Mouse (Mus musculus): ENCODE results near the gene Hmga2. TPM values are rescaled to one million over a fixed set of nuclear protein-coding genes. Genes with fewer than 3 reads are reported as not detected.

Hmga2 gene
- total and polyA plus RNA-seq, 3 experiments = 0.33 to 0.60 TPM; not detected in 1

DNA sequence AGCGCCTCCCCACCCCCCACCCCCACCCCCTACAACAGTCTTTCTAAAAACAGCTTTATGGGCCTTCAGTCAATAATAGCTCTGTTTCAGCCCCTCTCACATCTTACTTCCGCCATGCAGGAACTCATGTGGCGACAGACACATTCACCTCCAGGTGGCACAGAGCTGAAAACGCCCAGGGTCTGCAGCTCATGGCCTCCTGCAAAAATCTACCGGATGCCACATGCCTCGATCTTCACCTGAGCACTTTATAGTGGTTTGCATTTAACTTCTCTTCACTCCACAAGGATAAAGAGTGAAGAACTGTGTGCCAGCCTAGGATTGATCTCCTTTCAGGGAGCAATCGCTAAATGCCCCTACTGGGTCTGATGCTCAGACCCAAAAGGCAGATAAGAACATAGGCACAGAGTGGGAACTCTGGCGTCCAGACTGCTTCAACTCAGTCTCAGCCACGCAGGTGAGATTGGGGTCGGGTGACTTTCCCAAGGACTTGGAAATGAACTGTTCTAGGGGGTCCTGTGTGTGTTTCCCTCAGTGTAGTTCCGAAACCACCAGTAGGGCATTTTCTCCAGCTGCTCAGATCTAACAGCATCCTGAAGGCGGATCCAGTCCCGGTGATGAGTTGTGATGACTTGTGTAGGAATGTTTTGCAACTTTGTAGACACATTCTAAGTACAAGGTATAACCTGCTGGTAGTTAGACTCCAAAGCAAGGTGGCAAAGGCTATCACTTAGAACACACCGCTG, 84.1 kb downstream of the Hmga2 start:
- H3K4me3 ChIP-seq (ENCODE audit: low read depth, low read length) = no peak overlapping the region
- TF ChIP-seq POLR2AphosphoS5 (IDR thresholded peaks at IDR 0.05; ENCODE audit: insufficient replicate concordance, low read depth, low read length) (no peak), TAL1 (conservative IDR thresholded peaks at IDR 0.05; ENCODE audit: low read depth, low read length) (no peak), GATA2 (IDR thresholded peaks at IDR 0.05; ENCODE audit: borderline replicate concordance, low read depth, low read length) (no peak), GATA1 (IDR thresholded peaks at IDR 0.05; ENCODE audit: borderline replicate concordance, low read length) (no peak), CTCF (IDR thresholded peaks at IDR 0.05; ENCODE audit: low read depth, low read length) (no peak)
- DNase-seq (ENCODE audit: low spot score) = no peak

GRCm38 (mm10) chr10:120390912-120391835, 85.1 kb downstream of the Hmga2 start:
- Histone ChIP-seq H3K9me3 (replicated peaks) (peaks cover 51% of the 10 kb centered on the region), H3K36me3 (replicated peaks) (no peaks in the 10 kb centered on the region), H3K4me3 (ENCODE audit: low read depth, low read length) (no peak overlapping the region), H3K27me3 (ENCODE audit: insufficient read depth, low read length) (no peaks in the 10 kb centered on the region), H3K4me1 (ENCODE audit: insufficient read depth, low read depth, low read length) (no peaks in the 10 kb centered on the region)
- DNase-seq (ENCODE audit: low spot score) (no peak), ATAC-seq (ENCODE audit: extremely low read depth, insufficient number of reproducible peaks, low FRiP score, poor library complexity, severe bottlenecking) (no peak)
- no peak for TF ChIP-seq GATA2 (IDR thresholded peaks at IDR 0.05; ENCODE audit: borderline replicate concordance, low read depth, low read length)
- no peak for TF ChIP-seq TAL1 (conservative IDR thresholded peaks at IDR 0.05; ENCODE audit: low read depth, low read length)
- TF ChIP-seq GATA1 (IDR thresholded peaks at IDR 0.05; ENCODE audit: borderline replicate concordance, low read length) = no peak
- TF ChIP-seq CTCF (IDR thresholded peaks at IDR 0.05; ENCODE audit: low read depth, low read length) = no peak
- no peak for TF ChIP-seq POLR2AphosphoS5 (IDR thresholded peaks at IDR 0.05; ENCODE audit: insufficient replicate concordance, low read depth, low read length)

More for the DNA sequence above, 84.1 kb downstream of the Hmga2 start:
- H3K9me3 ChIP-seq (replicated peaks) = peaks cover 45% of the 10 kb centered on the region
- ATAC-seq (ENCODE audit: extremely low read depth, insufficient number of reproducible peaks, low FRiP score, poor library complexity, severe bottlenecking) = no peak
- no peaks in the 10 kb centered on the region for H3K4me1 ChIP-seq (ENCODE audit: insufficient read depth, low read depth, low read length)
- H3K36me3 ChIP-seq (replicated peaks) = no peaks in the 10 kb centered on the region
- H3K27me3 ChIP-seq (ENCODE audit: insufficient read depth, low read length) = no peaks in the 10 kb centered on the region

- H3K4me1 ChIP-seq (ENCODE audit: insufficient read depth, low read depth, low read length) = no peaks in the 10 kb centered on the region
- H3K27me3 ChIP-seq (ENCODE audit: insufficient read depth, low read length) = no peaks in the 10 kb centered on the region
- no peak for DNase-seq (ENCODE audit: low spot score)
- H3K36me3 ChIP-seq (replicated peaks) = no peaks in the 10 kb centered on the region
- H3K4me3 ChIP-seq (ENCODE audit: low read depth, low read length) = no peak overlapping the region
- no peak for ATAC-seq (ENCODE audit: extremely low read depth, insufficient number of reproducible peaks, low FRiP score, poor library complexity, severe bottlenecking)
- peaks cover 61% of the 10 kb centered on the region for H3K9me3 ChIP-seq (replicated peaks)
- no peak for TF ChIP-seq POLR2AphosphoS5 (IDR thresholded peaks at IDR 0.05; ENCODE audit: insufficient replicate concordance, low read depth, low read length)
- no peak for TF ChIP-seq TAL1 (conservative IDR thresholded peaks at IDR 0.05; ENCODE audit: low read depth, low read length)
- TF ChIP-seq GATA2 (IDR thresholded peaks at IDR 0.05; ENCODE audit: borderline replicate concordance, low read depth, low read length) = no peak
- no peak for TF ChIP-seq GATA1 (IDR thresholded peaks at IDR 0.05; ENCODE audit: borderline replicate concordance, low read length)
- no peak for TF ChIP-seq CTCF (IDR thresholded peaks at IDR 0.05; ENCODE audit: low read depth, low read length)
Observed at GRCm38 (mm10) chr10:120389707-120390106, 86.6 kb downstream of the Hmga2 start.

GRCm38 (mm10) chr10:120388966-120389365, 87.3 kb downstream of the Hmga2 start:
- H3K4me1 ChIP-seq (ENCODE audit: insufficient read depth, low read depth, low read length) = no peaks in the 10 kb centered on the region
- no peaks in the 10 kb centered on the region for H3K27me3 ChIP-seq (ENCODE audit: insufficient read depth, low read length)
- peaks cover 62% of the 10 kb centered on the region for H3K9me3 ChIP-seq (replicated peaks)
- DNase-seq (ENCODE audit: low spot score) (no peak), ATAC-seq (ENCODE audit: extremely low read depth, insufficient number of reproducible peaks, low FRiP score, poor library complexity, severe bottlenecking) (no peak)
- H3K4me3 ChIP-seq (ENCODE audit: low read depth, low read length) = no peak overlapping the region
- no peak for TF ChIP-seq CTCF (IDR thresholded peaks at IDR 0.05; ENCODE audit: low read depth, low read length)
- TF ChIP-seq POLR2AphosphoS5 (IDR thresholded peaks at IDR 0.05; ENCODE audit: insufficient replicate concordance, low read depth, low read length) = no peak
- no peak for TF ChIP-seq GATA2 (IDR thresholded peaks at IDR 0.05; ENCODE audit: borderline replicate concordance, low read depth, low read length)
- TF ChIP-seq TAL1 (conservative IDR thresholded peaks at IDR 0.05; ENCODE audit: low read depth, low read length) = no peak
- H3K36me3 ChIP-seq (replicated peaks) = no peaks in the 10 kb centered on the region

DNA sequence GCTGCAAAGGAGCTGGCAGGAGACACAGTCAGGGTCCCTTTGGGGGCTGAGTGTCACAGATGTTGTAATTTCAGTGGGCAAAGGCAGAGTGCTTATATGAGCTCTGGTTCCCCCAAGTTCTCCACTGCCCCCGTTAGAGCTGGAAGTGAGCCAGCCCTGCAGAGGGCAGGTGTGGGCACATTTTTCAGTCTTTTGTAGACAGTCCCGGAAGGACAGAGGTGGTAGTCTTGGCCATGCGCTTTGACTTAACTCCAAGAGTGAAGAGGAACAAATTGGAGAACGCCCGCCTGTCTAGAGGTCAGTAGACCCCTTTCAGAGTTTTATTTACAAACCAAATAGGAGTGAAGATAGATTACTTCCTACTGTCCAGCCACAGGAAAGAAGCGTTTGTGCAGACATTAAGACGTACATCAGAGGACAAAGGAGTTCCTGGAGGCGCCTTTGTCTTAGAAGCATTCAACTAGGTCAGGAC, 87.8 kb downstream of the Hmga2 start:
- Histone ChIP-seq H3K4me1 (ENCODE audit: insufficient read depth, low read depth, low read length) (no peaks in the 10 kb centered on the region), H3K9me3 (replicated peaks) (peaks cover 64% of the 10 kb centered on the region), H3K27me3 (ENCODE audit: insufficient read depth, low read length) (no peaks in the 10 kb centered on the region), H3K36me3 (replicated peaks) (no peaks in the 10 kb centered on the region), H3K4me3 (ENCODE audit: low read depth, low read length) (no peak overlapping the region)
- DNase-seq (ENCODE audit: low spot score) (no peak), ATAC-seq (ENCODE audit: extremely low read depth, insufficient number of reproducible peaks, low FRiP score, poor library complexity, severe bottlenecking) (no peak)
- no peak for TF ChIP-seq GATA1 (IDR thresholded peaks at IDR 0.05; ENCODE audit: borderline replicate concordance, low read length)
- TF ChIP-seq CTCF (IDR thresholded peaks at IDR 0.05; ENCODE audit: low read depth, low read length) = no peak
- TF ChIP-seq GATA2 (IDR thresholded peaks at IDR 0.05; ENCODE audit: borderline replicate concordance, low read depth, low read length) = no peak
- TF ChIP-seq POLR2AphosphoS5 (IDR thresholded peaks at IDR 0.05; ENCODE audit: insufficient replicate concordance, low read depth, low read length) = no peak
- TF ChIP-seq TAL1 (conservative IDR thresholded peaks at IDR 0.05; ENCODE audit: low read depth, low read length) = no peak

DNA sequence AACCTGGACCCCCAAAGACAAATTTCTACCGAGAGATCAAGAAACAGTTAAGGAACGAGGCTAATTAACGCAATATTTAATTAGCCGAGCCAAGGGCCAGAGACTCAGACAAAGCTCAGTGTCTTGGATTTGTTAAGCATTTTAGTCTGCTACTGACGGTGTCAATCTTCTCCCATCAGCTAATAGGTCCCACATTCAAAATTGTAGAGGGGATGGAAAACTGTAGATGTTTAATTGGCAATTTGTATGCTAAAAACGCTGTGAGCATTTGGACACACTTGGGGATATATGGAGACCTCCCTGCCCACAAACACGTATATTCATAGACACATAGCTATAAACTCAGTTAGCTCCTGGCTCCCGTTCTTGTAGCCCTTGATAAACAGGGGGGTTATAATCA, 89.2 kb downstream of the Hmga2 start:
- Histone ChIP-seq H3K4me3 (ENCODE audit: low read depth, low read length) (no peak overlapping the region), H3K36me3 (replicated peaks) (no peaks in the 10 kb centered on the region), H3K9me3 (replicated peaks) (peaks cover 66% of the 10 kb centered on the region), H3K27me3 (ENCODE audit: insufficient read depth, low read length) (no peaks in the 10 kb centered on the region), H3K4me1 (ENCODE audit: insufficient read depth, low read depth, low read length) (no peaks in the 10 kb centered on the region)
- TF ChIP-seq GATA1 (IDR thresholded peaks at IDR 0.05; ENCODE audit: borderline replicate concordance, low read length) (no peak), TAL1 (conservative IDR thresholded peaks at IDR 0.05; ENCODE audit: low read depth, low read length) (no peak), CTCF (IDR thresholded peaks at IDR 0.05; ENCODE audit: low read depth, low read length) (no peak), POLR2AphosphoS5 (IDR thresholded peaks at IDR 0.05; ENCODE audit: insufficient replicate concordance, low read depth, low read length) (no peak)
- DNase-seq (ENCODE audit: low spot score) (no peak), ATAC-seq (ENCODE audit: extremely low read depth, insufficient number of reproducible peaks, low FRiP score, poor library complexity, severe bottlenecking) (no peak)
